Mouse (Mus musculus) frontal cortex, postnatal 10 days (tissue): ENCODE measurements around the gene Foxo3.

ENCODE experiments used
- DNase-seq, 2 experiments: peaks; one replicate each; pipeline ENCODE4 v3.0.0; 2022; ENCODE audit warnings: low spot score in 2 of 2, mixed read lengths in 1 of 2

Foxo3 gene

DNA sequence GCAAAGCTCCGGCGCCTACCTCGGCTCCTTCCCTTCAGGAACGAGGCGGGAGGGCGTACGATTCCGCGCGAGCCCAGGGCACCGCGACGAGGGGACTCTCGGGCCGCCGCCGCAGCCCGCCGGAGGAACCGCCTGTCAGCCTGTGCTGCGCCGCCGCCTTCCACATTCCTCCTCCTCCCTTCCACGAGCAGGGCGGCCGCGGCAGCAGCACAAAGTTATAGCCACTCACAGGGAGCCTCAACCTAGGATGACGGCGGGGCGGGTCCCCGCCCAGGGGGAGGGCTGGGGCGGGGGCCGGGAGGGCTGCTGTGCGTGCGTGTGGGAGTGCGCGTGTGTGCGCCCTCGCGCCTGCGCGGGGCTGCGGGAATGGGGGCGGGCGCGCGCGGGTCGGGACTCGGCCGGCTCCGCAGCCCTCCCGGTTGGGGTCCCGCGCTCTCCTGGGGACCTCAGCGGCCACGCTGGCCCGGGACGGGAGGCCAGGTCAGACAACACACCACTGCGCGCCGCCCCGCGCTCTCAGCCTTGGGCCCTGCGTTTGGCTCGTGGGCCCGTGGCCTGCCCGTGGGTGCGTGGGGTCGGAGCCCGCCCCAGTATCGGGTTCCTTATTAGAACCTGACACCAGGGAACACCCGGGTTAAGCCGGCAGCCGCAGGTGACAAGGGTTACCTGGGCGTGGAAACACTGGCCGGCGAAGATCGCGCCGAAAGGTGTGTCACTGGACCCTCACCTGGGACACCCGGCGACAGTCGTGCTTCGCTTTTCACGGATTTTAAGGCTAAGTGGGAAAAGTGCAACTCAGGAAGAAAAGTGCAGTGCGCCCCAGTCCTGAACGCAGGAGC lies at the start of gene Foxo3:
Foxo3 (minus strand) TSS at position 249 of the 839 bp plus-strand sequence.
- peak; percentile 79 to 87 for DNase-seq

- DNase-seq: no peak
Observed at GRCm38 (mm10) chr10:42325305-42325704, 48.8 kb upstream of the Foxo3 start.

DNA sequence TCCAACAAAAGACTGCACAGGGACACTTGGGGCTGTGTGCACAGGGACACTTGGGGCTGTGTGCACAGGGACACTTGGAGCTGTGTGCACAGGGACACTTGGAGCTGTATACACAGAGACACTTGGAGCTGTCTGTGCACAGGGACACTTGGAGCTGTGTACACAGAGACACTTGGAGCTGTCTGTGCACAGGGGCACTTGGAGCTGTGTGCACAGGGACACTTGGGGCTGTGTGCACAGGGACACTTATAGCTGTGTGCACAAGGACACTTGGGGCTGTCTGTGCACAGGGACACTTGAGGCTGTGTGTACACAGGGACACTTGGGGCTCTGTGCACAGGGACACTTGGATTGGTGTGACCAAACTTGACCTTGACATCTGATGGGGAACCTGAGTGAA lies 47.4 kb upstream of the Foxo3 start:
- no peak for DNase-seq

DNA sequence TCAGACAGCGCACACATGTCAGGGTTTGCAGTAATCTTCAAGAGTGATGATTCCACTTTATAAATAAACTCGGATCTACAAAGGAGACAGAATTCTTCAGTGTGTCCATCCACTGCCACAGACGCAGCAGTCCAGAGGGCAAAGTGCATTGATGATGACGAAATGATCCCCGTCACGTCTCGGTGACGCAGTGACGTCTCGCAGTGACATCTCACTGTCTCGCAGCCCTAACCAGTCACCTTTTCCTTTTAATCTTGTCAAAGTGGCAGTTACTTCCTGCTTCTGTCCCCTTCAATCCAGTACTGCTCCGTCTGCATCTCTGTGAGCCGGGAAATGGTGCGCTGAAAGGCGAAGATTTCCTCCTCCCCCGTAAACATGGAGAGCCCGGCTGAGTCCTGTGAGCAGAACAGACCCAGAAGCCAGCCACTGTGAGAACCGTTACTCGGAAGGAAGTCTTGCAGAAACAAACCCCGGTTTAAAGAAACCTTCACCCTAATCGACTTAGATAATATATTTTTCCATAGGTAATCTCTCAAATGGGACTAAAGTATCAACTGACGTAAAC lies 36.7 kb upstream of the Foxo3 start:
- DNase-seq: no peak

- no peak for DNase-seq
Observed at GRCm38 (mm10) chr10:42312557-42312956, 36.0 kb upstream of the Foxo3 start.

- no peak for DNase-seq
Observed at GRCm38 (mm10) chr10:42308687-42308987, 32.1 kb upstream of the Foxo3 start.

DNA sequence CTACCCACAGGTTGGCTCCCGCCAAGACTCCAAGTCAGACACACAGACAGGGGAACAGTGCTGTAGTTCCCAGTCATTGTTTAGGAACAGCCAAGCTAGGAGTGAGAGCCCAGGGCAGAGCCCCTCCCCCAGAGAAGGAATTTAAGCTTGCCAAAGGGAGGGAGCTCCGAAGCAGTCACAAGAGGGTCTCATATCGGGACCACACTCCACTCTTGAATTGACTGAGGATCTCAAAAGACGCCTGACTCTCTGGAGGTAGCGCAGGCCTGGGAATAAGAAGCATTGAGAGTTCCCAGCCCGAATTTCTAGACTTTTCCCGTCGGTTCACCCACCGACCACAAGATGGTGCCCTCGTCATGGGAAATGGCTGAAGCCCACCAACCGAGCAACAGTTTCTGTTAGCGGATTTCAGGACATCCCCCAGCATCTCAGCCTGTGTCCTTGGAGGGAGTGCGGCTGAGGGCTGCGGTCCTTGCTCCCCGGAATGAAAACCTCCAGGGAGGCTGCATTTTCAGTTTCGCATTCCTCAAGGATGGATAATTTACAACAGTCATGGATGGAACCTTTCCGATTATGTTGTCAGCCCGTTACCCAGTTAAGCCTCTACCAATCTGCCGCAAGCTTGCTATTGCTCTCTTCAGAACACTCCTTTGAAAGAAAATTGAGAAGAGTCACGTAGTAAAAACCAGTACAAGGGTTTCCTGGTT lies 31.6 kb upstream of the Foxo3 start:
- peak; percentile 58 to 85 for DNase-seq

DNA sequence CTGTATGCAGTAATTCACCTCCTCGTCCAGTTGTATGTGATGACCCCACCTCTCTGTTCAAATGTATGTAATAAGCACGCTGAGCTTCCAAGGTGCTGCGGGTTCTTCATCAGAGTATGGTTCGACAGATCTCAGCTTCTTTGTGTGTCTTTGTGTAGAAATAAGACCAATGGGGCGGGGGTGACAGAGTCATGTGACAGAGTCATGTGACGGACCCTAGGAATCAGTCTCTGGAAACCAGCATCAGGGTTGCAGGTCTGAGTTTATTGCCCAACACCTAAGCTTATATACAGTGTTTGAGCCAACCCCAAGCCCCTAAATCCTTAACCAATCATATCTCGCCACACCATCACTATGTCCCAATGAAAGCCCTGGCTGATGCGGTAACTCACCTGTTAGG lies 29.9 kb upstream of the Foxo3 start:
- DNase-seq: no peak

- DNase-seq: no peak
Observed at GRCm38 (mm10) chr10:42300805-42301204, 24.2 kb upstream of the Foxo3 start.

DNA sequence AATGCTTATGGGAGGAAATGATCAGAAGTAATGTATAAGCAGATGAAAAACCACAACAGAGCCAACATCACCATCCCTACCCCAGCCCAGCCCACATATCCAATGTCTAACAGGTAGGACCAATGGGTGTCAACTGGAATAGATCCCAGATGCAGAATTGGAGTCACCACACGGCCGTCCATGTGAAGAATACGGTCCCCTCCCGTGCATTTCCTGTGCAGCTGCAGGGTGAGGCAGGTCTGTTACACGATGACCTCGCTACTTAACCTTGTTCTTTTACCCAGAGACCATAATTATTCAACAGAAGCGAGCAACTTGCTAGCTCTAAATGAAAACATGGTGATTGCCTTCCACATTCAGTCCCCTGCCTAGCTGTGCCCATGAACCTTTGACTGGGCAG lies 23.4 kb upstream of the Foxo3 start:
- DNase-seq: no peak

GRCm38 (mm10) chr10:42299426-42299825 lies 22.9 kb upstream of the Foxo3 start:
- no peak for DNase-seq

DNA sequence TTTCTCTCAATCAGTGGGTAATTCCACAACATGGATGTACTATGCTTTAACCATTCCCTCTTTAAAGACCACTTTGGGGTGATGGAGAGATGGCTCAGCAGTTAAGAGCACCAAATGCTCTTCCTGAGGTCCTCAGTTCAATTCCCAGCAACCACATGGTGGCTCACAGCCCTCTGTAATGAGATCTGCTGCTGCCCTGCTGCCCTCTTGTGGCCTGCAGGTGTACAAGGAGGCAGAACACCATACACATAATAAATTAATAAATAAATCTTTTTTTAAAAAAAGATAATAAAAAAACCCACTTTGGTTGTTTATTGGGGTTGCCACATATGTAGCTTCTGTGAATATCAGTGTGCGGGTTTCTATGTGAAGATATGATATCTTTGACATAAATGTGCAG lies 21.4 kb upstream of the Foxo3 start:
- no peak for DNase-seq

DNA sequence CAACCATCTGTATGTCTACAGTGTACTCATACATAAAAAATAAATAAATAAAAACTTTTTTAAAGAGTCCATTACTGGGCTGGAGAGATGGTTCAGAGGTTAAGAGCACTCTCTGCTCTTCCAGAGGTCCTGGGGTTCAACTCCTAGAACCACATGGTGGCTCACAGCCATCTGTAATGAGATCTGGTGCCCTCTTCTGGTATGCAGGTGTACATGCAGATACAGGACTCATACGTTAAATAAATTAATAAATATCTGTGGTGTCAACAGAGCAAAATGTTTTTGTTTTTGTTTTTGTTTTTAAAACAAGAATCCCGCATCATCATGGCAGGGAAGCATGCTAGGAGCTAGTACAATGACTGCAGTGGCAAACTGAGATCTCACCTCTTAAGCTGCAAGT lies 20.6 kb upstream of the Foxo3 start:
- no peak for DNase-seq

DNA sequence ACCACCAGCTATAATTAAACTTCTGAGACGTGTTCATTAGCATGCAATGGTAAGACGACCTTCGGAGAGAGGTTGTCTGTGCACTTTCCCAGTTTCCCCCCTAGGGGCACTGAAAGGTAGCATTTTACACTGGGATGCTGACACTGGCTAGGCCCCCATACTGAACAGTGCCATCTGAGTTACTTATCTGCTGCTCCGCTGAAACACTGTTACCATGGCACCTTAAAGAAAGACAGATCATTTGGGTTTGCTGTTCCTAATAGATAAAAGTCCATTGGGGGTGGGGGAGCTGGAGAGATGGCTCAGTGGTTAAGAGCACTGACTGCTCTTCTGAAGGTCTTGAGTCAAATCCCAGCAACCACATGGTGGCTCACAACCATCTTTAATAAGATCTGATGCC lies 20.0 kb upstream of the Foxo3 start:
- DNase-seq: no peak

DNA sequence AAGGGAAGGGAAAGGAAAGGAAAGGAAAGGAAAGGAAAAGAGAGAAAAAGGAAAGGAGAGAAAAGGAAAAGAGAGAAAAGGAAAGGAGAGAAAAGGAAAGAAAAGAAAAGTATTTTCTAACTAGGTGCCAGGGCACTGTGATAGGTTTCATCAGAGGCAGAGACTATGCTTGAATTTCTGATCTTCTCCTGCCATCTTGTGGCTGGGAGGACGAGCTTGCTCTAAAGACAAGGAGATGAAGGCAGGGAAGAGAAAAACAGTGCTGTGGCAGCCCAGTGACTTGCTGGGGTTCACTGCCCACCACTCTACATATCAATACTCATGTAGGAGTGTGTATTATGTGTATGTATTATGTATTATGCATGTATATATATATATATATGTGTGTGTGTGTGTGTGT lies 18.5 kb upstream of the Foxo3 start:
- DNase-seq: no peak

DNA sequence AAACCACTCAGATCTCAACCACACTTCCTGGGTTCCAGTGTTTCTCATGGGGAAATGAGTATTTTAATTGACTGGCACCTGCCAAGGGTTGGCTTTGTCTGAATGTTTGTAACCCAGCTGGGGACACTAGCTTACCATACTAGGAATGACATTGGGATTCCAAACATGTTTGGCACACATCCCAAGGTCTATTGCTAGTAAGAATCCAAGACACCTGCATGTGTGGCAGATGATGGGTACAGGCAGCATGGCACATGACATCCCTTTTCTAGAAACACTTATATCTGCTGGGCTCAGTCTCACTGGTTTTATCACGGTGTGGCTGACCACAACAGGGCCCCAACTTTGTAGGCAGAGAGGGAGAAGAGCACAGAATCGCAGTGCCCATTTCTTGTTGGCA lies 17.8 kb upstream of the Foxo3 start:
- no peak for DNase-seq

DNA sequence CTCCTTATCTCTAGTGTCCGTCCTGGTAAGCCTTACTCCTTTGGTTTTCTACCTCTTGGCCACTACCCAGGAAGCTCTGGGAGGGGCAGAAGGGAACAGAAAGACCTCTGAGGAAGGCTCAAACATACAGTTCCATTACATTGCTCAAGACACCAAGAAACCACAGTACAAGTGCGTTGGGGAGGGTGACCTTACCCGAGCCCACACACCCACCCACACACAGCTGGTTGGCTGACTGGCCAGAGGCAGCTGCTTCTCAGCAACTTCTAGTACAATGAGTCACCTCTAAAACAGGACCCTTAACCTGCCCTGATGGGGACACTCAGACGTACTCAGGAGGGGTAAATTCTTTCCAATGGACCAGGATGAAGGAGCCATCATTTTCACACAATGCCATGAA lies 17.3 kb upstream of the Foxo3 start:
- no peak for DNase-seq

DNA sequence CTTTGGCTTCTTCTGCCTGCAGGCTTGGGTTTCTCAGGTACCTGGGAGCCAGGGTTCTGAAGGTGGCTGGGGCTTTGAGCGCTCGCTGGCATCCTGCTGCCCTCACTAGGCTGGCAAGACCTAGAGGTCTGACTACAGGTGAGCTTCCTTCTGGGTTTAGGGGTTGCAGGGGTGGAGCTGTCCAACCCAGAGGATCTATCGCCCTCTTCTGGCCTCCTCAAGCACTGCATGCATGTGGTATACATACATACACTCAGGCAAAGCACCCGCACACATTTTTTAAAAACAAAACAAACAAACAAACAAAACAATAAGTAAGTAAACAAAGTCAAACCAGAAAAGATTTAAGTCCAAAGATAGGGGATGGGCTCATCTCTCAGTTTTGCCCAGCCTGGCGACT lies 14.8 kb upstream of the Foxo3 start:
- no peak for DNase-seq

GRCm38 (mm10) chr10:42287666-42288065 lies 11.1 kb upstream of the Foxo3 start:
- no peak for DNase-seq

GRCm38 (mm10) chr10:42278307-42278850 lies 1.8 kb upstream of the Foxo3 start:
- DNase-seq: no peak

GRCm38 (mm10) chr10:42277476-42278306 lies 1.1 kb upstream of the Foxo3 start:
- peak; percentile 99 for DNase-seq
